Mouse (Mus musculus) forebrain, embryonic 11.5 days (tissue): ENCODE results near the gene Zfyve28. TPM values are rescaled to one million over a fixed set of nuclear protein-coding genes. Genes with fewer than 3 reads are reported as not detected.

ENCODE experiments used
- polyA plus RNA-seq: library from polyadenylated mRNA; unstranded; fragments of >200 nt; fragmentation: Nextera tagmentation; extraction: Ambion mirVana; gene quantifications from 2 replicates; pipeline ENCODE4 v1.2.1, GENCODE M21; 2014

Zfyve28 gene
- polyA plus RNA-seq, 1 experiment from 2014 or later: 1.6 TPM

Other genes with a start within 250 kb of the Zfyve28 start
- gene Poln, start 119.0 kb downstream of the Zfyve28 start, polyA plus RNA-seq: 1.1 and 1.7 TPM in 2 replicates
- 42.4 and 50.8 TPM in 2 replicates for gene Haus3, start 118.9 kb downstream of the Zfyve28 start, polyA plus RNA-seq
- 17.6 and 20.1 TPM in 2 replicates for gene Mxd4, start 100.7 kb downstream of the Zfyve28 start, polyA plus RNA-seq
- gene Cfap99, start 151 bp upstream of the Zfyve28 start, polyA plus RNA-seq: not detected in 2 replicates
- gene Rnf4, start 47.8 kb upstream of the Zfyve28 start, polyA plus RNA-seq: 199 and 201 TPM in 2 replicates
- 19.6 TPM in 2 replicates for gene Fam193a, start 81.5 kb upstream of the Zfyve28 start, polyA plus RNA-seq
- gene Tnip2, start 225.5 kb upstream of the Zfyve28 start, polyA plus RNA-seq: 5.3 and 5.6 TPM in 2 replicates
- gene Sh3bp2, start 237.4 kb upstream of the Zfyve28 start, polyA plus RNA-seq: 10.4 and 10.7 TPM in 2 replicates